Mouse (Mus musculus) left cerebral cortex, postnatal 10 days (tissue): Measurements from ENCODE around the gene Defb22. TPM values are rescaled to one million over a fixed set of nuclear protein-coding genes. Genes with fewer than 3 reads are reported as not detected.
A peak's percentile ranks its signal among the peaks of the same experiment; 100 is the strongest.

ENCODE experiments used
- DNase-seq, 2 experiments: peaks; one replicate each; pipeline ENCODE4 v3.0.0; 2021 to 2022; ENCODE audit warnings: low spot score in 2 of 2, mixed read lengths in 1 of 2; ENCODE audit errors: extremely low spot score in 1 of 2
- intact Hi-C: fragments of 180-260 bp; cut with DNase I; formaldehyde crosslinking; loops from one replicate; pipeline ENCODE4 v1.15.1; 2025
- total RNA-seq, 2 experiments: library from RNA; stranded (reverse); gene quantifications; 2 replicates each; pipeline ENCODE4 v1.2.3; 2021

Defb22 gene
- not detected for total RNA-seq

DNA sequence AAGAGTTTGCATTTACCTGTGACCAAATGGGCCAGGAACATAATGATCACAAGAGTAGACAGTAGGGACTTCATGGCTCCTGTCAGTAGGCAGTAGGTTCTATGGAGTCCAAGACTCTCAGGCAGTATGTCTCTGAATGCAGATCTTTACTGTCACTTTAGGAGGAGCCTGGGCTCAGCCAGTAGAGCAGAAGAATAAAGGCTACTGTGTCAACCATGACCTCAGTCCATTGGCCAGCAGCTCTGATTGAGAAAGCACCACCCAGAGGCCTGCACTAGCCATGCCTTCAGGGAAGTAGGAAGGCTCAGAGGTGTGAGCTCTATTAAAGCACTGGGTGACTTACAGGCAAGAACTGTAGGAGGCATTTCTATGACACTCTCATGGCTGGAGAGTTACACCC is at the start of gene Defb22:
TSS of gene Defb22 (minus strand) at position 101 of the 400 bp plus-strand sequence.
- intact Hi-C loops, result no loop called here
- DNase-seq, result no peak

GRCm38 (mm10) chr2:152517981-152518380 is 28.0 kb upstream of the Defb22 start, which contains the start of gene Defb28:
Gene Defb28, plus strand, starts transcription at chr2:152518255.
- intact Hi-C loops, result no loop called here
- no peak for DNase-seq

DNA sequence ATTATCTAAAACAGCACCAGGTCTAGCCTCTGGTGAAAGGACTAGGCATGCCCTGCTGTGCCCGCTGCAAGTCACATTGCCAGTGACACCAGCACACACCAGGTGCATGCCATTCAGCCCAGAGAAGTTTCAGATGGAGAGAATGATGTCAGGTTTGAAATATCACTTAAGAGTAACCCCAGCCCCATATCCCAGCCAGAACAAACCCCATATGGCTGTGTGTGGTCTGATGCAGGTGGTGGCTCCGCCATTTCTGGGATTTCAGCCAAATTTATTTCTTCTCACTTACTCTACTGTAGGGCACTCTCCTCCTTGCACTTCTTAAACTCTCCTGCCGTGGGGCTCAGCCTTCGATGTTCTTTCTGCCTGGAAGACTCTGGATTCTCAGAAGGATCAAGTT is 26.1 kb upstream of the Defb22 start:
- intact Hi-C loops, result no loop called here
- no peak for DNase-seq

GRCm38 (mm10) chr2:152511592-152511991 is 21.7 kb upstream of the Defb22 start, which contains the start of gene Defb26:
Gene Defb26, minus strand, starts transcription at chr2:152511692.
- intact Hi-C loops, result no loop called here
- DNase-seq, result no peak

DNA sequence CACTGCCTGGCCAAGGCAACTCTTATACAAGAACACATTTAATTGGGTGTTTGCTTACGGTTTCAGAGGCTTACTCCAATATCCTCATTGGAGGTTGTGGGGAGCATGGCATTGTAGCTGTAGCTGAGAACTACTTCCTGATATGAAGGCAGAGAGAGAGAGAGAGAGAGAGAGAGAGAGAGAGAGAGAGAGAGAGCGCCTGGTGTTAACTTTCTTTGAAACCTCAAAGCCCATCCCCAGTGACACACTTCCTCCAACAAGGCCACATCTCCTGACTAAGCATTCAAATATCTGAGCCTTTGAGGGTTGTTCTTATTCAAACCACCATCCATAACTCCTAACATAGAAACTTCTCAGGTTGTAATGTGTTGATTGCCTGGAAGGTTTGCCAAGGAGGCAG is 14.0 kb upstream of the Defb22 start:
- intact Hi-C loops, result no loop called here
- no peak for DNase-seq

DNA sequence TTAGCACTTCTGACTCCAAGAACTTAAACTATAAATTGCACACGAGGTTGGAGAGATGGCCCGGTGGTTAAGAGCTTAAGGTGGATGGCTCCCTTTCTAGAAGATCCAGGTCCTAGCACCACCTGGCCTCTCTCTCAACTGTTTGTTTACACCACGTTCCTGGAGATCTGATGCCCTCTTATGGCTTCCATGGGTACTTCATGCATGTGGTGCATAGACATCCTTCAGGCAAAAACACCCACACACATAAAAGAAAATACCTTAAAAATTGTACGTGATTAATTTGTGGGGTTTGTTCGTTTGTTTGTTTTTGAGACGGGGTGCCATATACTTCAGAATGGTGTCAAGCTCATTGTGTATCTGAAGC is 10.9 kb upstream of the Defb22 start:
- intact Hi-C loops, result no loop called here
- DNase-seq, result no peak

DNA sequence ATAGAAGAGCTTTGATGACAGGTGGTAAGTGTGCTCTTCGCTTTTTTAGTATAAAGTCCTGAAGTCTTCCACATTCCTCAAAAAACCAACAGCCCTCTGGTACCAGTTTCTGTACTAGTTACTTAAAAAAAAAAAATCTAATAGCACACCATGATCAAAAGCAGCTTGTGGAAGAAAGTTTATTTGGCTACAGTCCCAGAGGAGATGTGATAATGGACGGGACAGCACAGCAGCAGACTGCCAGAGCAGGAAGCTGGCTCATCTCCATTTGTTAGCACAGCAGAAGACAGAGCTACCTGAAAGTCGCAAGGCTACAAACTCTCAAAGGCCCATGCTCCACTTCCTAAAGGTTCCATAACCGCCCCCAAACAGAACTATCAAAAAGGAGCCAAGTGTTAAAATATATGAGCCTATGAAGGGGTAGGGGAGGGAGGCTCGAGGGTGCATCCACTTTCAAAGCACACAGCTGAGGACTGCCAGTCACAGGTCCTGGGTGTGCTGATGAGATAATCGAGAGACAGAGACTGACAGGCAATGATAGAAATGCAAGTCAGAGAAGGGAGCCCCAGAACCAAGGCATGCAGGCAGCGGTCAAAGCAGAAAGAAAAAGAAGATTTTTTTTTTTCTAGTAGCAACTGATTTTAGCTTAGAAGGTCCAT is 10.4 kb upstream of the Defb22 start:
- no peak for DNase-seq
- intact Hi-C loops, result no loop called here

- intact Hi-C loops, result no loop called here
- no peak for DNase-seq
Observed at GRCm38 (mm10) chr2:152498020-152498419, 8.1 kb upstream of the Defb22 start.

DNA sequence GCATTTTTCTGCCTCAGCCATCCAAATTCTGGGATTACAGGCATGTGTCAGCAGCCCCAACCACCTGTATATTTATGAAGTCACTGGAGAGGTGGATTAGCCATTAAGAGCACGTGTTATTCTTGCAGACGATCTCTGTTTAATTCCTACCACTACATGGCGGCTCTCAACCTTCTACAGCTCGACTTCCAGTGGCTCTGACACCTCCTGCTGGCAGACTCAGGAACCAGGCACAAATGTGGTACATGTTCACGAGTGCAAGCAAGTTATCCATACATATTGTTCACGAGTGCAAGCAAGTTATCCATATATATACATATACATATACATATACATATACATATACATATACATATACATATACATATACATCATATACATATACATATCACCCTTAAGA is 3.2 kb upstream of the Defb22 start:
- intact Hi-C loops, result no loop called here
- no peak for DNase-seq

DNA sequence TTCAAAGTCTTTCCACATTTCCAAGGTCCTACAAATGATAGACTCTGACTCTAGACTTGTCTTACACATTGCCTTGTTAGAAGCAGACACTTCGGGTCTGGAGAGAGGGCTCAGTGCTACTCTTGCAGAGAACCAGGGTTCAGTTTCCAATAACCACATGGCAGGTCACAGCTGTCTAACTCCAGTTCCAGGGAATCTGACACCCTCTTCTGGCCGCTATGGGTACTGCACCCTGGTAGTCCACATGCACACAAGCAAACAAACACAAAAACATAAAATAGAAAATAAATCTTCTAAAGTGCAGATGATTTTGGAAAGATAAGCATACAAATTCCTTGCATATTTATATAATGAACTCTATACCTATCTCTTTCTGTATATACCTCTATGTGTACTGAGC is 2.9 kb downstream of the Defb22 start:
- intact Hi-C loops, result no loop called here
- no peak for DNase-seq

GRCm38 (mm10) chr2:152481726-152482125 is 8.2 kb downstream of the Defb22 start:
- DNase-seq, result no peak
- intact Hi-C loops, result no loop called here

DNA sequence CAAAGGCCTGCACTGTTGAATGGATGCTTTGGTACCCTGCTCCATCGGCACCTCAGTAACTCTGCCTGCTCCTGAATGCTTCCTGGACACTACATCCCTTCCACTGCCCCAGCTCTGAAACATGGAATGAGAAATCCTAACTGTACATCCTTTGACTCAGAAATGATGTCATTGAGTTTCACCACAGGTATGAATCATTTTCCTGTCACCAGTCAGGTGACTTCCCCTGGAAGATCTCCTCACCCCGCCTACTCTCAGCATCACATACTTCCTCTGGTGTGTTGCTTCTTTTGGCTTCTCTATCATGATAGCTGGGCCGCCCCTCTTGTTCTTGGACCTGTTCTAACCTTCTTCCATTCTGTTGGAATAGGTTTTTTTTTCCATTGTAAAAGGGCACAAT is 9.1 kb downstream of the Defb22 start:
- intact Hi-C loops, result no loop called here
- no peak for DNase-seq

- intact Hi-C loops, result no loop called here
- no peak for DNase-seq
Observed at GRCm38 (mm10) chr2:152476763-152477162, 13.2 kb downstream of the Defb22 start, which contains the start of gene Defb20. Gene Defb20, plus strand, starts transcription at chr2:152477063.

DNA sequence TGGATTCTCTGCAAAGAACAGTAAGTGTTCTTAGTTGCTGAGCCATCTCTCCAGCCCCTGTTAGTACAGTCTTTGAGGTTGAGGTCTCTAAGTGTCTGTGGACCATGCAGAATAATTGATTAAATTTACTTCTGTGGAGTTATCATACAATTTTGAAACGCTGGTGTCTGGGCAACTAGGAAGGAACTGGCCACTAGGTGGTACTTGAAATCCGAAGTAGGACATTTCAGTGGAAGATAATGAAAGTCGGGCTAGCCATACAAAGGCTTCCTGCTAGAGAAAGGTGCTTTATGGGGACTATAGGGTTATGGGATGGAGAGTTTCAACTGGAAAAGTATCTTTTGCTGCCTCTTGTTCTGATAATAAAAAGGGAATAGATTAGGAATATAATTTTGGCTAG is 17.5 kb downstream of the Defb22 start:
- DNase-seq, result no peak
- intact Hi-C loops, result loop anchor here (5.0 kb wide), 1 partner anchor 70 kb away; the partner anchor contains the start of gene Defb29

- DNase-seq, result peak in 1 of 2 experiments; percentile 45
- intact Hi-C loops, result loop anchor here (5.0 kb wide), 1 partner anchor 71 kb away; the partner anchor contains the start of gene Defb29
Observed at GRCm38 (mm10) chr2:152470973-152471372, 19.0 kb downstream of the Defb22 start.

GRCm38 (mm10) chr2:152464570-152465150 is 25.3 kb downstream of the Defb22 start, which contains the start of gene Defb23:
Gene Defb23, minus strand, starts transcription at chr2:152464620.
- intact Hi-C loops, result no loop called here
- DNase-seq, result no peak

- DNase-seq, result no peak
- intact Hi-C loops, result loop anchor here (10.0 kb wide), 1 partner anchor 216 kb away; no protein-coding TSS in a partner anchor
Observed at GRCm38 (mm10) chr2:152459241-152459640, 30.7 kb downstream of the Defb22 start.

- no peak for DNase-seq
- intact Hi-C loops, result loop anchor here (10.0 kb wide), 1 partner anchor 223 kb away; no protein-coding TSS in a partner anchor
Observed at GRCm38 (mm10) chr2:152452101-152452781, 37.7 kb downstream of the Defb22 start.

GRCm38 (mm10) chr2:152450241-152450640 is 39.7 kb downstream of the Defb22 start:
- intact Hi-C loops, result loop anchor here (10.0 kb wide), 1 partner anchor 225 kb away; no protein-coding TSS in a partner anchor
- DNase-seq, result peak; percentile 45 to 64

DNA sequence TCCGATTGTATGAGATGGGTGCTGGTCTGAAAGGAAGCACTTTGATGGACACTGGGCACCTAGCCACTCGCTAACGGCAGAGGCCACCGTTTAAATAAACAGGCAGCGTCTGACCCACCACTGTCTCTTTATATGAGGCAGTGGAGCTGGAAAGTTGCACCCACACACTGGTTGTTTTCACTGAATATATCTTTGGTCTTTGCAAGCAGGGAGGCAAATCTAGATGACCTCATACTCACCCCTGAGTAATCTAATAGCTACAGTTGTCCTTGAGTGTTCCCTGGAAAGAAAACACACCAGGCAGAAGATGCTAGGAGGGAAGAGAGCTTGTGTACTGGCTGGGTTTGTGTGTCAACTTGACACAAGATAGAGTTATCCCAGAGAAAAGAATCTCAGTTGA is 42.5 kb downstream of the Defb22 start:
- intact Hi-C loops, result no loop called here
- DNase-seq, result no peak
